Mouse (Mus musculus) urinary bladder, adult 18-20 months (tissue): ENCODE measurements around the gene Kdm1b.
A peak's percentile ranks its signal among the peaks of the same experiment; 100 is the strongest.

ENCODE experiments used
- DNase-seq, 2 experiments: peaks; one replicate each; pipeline ENCODE4 v3.0.0; 2022; ENCODE audit warnings: low spot score in 2 of 2, mixed read lengths in 2 of 2

The Kdm1b gene

DNA sequence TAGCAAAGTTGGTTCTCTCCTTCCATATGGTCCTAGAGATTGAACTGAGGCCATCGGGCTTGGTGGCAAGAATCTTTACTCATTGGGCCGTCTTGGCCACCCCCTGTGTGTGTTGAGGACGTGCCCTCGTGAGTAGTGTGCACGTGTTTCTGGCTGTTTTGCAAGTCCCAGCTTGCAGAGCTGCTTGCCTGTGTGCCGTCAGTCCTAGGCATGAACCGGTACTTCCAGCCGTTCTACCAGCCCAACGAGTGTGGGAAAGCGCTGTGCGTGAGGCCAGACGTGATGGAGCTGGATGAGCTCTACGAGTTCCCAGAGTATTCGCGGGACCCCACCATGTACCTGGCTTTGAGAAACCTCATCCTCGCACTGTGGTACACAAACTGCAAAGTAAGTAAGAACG, 19.5 kb downstream of the Kdm1b start:
- peak; percentile 38 to 72 for DNase-seq

DNA sequence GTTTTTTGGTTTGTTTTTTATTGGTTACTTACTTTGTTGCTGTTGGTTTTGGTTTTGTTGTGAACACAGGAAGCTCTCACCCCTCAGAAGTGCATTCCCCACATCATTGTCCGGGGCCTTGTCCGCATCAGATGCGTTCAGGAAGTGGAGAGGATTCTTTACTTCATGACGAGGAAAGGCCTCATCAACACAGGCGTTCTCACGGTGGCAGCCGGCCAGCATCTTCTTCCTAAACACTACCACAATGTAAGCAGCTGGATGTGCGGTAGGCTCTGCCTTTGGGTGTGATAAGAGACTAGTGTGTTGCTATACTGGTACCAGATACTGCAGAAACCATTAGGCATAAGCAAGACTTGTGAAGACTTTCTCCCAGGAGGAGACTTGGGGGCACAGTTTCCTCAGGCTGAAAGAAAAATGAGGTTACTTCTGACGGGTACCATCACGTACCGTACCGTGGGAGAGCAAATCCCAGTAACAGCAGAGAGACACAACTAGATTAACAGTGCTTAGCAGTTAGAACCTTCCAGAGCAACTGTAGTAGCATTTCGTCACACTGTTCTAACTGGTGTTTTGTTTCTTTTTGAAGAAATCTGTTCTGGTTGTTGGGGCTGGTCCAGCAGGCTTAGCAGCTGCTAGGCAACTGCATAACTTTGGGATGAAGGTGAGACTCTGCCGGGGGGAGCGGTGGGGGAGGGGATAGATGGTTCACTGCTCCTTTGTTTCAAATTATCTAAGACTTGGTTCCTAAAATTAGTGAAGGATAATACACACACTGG, 20.9 kb downstream of the Kdm1b start:
- DNase-seq: no peak

DNA sequence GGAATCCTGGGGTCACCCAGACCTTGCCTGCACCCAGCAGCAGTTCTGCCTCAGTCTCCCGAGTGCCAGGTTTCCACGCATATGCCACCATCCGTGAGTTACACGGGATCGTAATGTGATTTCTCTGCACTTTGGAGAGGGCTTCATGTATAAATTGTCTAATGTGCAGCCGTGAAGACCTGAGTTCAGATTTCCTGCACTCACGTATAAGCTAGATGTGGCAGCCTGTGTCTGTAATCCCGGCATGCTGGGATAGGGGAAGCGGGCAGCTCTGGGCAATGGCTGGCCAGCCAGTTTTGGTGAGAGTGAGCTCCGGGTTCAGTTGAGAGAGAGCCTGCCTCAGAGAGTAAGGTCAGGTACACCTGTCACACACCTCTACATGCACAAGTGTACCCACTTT, 23.2 kb downstream of the Kdm1b start:
- no peak for DNase-seq

DNA sequence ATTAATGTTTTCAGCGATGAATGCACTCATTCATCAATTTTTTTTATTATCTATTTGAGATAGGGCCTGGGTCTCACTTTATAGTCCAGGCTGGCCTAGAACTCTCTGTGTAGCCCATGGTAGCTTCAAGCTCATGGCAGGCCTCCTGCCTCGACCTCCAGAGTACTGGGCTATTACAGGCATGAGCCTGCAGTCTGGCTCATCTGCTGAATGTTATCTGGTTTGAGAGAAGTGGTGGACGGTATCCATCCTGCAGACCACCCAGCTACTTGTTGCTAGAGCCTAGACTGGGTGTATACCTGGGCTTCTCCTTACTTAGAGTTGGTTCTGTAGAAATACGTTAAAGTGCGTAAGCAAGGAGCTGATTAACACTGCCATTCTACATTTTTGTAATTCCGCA, 23.7 kb downstream of the Kdm1b start:
- DNase-seq: no peak

DNA sequence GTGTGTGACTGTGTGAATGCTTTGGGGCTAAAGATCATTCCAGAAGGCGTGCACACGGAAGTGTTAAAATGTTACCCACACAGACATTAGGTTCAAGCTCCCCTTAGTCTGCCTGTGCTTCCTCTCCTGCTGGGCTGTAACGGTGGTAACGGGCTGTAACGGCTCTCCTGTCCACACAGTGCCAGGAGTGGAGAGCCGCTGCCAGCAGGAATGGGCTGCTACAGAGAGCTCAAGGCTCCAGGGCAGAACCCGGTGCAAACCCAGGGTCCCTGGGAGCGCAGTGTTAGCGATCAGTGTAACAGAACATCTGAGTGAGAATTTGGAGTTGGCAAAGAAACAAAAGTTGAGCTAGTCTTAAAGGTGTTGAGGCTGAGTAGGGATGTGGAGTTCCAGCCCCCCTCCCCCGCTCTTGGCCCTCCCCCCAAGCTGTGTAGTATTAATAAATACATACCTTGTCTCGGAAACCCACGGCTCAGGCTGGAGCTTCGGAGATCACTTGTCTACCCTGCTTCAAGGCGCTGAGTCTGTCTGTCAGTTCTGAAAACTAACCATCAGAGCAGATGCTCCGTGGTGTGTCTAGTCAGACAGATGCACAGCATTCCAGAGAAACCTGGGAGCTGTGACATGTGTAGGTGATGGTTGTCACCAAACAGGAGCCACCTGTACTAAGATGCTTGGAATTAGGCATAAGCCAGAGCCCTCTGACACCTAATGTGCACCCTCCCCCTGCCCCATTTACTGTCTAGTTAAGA, 27.2 kb downstream of the Kdm1b start:
- no peak for DNase-seq

DNA sequence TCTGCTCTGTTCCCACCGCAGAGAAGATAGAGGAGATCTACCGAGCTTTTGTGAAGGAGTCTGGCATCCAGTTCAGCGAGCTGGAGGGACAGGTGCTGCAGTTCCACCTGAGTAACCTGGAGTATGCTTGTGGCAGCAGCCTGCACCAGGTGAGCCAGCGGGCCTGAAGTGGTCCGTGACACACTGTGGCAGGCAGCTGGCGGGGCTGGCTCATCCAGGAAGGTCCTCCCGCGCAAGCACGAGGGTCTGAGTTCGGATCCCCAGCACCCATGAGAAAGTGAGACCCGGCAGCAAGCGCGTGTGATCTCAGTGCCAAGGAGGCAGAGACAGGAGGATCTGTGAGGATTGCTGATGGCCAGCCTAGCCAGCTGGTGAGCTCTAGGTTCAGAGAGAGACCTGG, 28.6 kb downstream of the Kdm1b start:
- DNase-seq: no peak

DNA sequence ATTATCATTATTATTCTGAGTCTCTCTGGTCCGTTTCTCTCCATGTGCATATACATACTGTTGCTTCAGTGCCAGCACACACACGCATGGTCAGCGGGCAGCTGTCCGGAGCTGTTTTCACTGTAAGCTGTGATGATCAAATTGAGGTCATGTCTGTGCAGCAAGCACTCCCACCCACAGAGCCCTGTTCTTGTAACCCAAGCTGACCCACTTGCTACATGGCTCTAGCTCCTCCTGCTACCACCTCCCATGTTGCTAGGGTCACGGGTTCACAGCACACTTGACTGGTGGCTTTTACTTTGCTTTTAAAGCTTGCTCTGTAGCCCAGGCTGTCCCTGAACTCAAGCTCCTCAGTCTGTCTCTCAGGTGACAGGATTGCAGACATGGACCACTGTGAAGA, 29.2 kb downstream of the Kdm1b start:
- DNase-seq: no peak

DNA sequence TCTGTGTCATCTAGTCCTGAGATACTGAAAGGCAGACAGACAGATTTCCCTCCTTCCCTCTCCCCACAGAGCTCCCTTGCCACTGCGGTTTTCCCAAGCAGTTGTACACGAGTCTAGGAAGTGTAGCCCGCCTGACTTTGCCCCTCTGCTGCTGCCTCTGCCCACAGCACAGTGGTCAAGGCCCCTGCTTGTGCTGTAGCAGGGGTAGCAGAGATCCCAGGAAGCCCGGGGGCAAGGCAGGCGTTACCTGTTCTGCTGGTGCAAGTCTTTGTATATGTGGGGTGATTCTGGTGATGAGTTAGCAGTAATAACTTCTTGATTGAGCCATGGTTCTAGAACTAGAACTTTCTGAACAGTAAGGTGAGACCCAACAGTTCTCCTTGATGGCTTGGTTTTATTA, 32.9 kb downstream of the Kdm1b start:
- no peak for DNase-seq

DNA sequence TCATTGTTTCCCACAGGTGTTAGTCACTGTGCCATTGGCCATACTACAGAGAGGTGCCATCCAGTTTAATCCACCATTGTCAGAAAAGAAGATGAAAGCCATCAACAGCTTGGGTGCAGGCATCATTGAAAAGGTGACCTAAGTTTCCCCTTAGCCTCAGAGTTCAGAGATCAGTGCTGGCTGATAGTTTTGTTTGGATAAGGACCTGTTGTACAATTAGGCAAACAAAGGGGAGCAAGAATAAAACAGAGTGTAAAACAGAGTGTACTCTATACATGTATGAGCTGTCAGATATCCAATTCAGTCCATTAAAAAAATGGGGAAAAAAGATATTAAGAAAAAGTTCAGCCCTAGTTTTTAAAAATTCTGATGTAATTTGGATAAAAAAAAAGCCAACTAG, 34.1 kb downstream of the Kdm1b start:
- DNase-seq: no peak

DNA sequence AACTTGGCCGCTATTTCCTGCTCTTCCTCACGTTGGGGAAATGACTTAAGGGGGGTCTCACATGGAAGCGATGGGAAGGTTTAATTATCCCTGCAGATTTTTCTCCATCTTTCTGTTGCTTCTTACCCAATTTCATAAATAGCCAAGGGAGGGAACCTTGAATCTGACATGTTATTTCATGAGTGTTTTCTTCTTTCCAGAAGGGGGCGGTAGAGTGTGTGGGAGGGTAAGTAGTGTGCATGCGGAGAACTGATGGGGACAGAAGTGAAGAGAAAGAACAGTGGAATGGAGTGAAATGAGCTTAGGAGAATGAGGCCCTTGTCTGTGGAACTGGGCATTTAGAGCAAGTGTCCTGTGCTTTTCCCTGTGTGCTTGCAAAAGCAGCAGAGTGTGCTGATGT, 35.5 kb downstream of the Kdm1b start:
- DNase-seq: no peak

DNA sequence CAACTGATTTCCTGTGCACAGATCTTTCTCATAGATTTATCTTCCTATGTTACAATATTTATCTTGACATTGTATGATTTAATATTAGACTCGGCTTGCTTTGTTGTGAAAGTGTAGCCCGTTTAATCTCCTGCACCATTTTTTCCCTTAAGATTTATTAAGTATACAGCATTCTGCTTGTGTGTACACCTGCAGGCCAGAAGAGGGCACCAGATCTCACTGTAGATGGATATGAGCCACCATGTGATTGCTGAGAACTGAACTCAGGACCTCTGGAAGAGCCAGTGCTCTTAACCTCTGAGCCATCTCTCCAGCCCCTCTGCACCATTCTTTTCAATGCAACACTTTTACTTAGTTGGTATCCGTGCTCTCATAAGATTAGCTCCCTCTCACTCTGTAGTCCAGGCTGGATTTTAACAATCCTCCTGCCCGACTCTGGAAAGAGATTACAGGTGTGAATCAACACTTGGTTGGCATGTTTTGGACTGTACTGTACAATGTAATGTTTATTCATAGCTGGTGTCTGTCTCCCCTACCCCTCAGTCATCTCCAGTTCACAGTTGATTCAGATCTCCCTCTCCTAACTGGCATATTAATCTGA, 37.7 kb downstream of the Kdm1b start:
- no peak for DNase-seq

DNA sequence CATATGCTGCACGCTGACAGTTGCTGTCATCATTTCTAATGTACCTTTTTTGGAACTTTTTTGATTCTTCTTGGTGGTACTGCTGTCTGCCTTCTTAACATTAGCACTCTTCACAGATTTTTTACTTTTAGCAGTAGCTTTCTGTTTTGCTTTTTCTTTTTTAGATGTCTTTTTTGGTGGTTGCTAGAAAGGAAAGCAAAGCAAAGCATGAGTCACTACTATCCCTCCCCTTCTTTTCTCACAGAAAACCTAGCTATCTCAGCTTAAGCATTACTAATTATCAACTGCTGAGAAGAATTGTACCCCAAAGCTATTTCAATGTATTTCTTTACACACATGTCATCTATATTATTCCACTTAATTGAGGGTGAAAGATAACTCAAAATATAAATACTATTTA, 45.1 kb downstream of the Kdm1b start:
- no peak for DNase-seq

DNA sequence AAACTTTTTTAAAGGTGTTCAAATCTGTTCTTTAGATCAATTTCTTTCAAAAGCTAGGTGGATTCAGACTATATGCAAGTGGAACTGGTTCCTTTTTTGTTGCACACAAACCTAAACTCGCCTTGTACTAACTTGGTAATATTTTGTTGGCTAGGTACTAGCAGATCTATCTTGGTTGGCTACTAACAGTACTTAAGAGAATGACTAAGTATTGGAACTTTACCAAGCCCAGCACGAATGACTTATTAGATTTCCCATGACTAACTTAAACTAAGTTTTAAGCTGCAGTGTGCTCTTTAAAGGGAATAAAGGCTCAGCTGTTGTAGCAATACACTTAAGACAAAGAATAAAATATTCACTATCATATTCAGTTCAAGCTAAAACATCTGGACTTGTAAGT, 46.0 kb downstream of the Kdm1b start:
- DNase-seq: no peak

DNA sequence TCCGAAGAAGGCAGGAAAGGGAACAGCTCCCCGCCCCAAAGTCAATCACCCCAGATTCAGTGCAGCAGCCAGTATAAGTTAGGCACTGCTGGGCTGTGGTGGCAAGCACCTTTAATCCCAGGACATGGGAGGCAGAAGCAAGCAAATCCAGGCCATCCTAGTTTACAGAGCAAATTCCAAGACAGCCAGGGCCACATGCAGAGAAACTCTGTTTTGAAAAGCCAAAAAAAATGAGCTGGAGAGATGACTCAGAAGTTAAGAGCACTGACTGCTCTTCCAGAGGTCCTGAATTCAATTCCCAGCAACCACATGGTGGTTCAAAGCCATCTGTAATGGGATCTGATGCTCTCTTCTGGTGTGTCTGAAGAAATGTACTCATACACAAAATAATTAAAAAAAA, 50.5 kb downstream of the Kdm1b start:
- DNase-seq: no peak

DNA sequence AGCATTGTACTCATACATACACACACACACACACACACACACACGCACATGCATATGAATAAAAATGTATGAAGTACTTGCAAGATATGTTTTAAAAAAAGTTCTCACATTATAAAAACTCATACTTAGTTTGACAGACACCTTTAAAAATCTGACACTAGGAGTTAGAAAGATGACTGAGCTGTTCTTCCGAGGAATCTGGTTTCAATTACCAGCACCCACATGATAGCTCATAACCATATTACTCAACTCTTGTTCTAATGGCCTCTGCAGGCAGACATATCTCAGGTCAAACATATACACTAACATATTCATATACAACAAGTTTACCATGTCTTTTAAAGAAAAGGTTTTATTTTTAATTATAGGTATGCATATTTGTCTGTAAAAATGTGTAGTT, 53.3 kb downstream of the Kdm1b start:
- DNase-seq: no peak

DNA sequence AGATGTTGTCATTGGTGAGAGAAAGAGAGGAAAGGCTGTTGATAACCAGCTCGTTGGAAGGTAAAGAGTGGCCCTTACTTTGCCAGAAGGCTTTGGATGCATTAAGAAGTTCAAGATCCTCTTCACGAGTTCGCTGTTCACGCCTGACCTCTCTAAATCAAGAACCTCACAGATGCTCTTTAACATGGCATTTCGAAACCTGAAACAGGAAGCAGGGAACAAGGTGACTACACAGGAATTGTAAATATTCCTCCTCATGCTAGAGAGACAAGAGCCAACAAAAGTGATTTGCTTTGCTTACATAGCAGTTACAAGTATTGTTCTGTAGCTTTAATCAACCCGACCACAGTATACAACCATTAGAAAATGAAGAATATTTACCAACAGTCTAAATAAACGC, 56.0 kb downstream of the Kdm1b start:
- no peak for DNase-seq

DNA sequence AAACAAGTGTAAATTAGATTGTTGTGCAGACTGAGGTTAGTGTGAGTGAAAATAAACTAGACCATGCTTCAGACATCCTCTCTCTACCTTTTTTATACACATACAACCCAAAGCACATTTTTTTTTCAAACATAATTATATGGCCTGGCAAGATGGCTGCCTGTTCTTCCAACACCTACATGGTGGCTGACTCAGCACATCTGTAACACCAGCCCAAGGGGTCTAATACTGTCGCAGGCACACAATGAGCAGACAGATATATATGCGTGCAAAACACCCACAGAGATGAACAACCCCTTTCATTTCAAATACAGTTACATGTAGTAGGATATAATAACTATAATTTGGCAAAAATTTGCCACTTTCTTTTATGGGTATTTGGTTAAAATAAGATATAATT, 57.3 kb downstream of the Kdm1b start:
- DNase-seq: no peak

DNA sequence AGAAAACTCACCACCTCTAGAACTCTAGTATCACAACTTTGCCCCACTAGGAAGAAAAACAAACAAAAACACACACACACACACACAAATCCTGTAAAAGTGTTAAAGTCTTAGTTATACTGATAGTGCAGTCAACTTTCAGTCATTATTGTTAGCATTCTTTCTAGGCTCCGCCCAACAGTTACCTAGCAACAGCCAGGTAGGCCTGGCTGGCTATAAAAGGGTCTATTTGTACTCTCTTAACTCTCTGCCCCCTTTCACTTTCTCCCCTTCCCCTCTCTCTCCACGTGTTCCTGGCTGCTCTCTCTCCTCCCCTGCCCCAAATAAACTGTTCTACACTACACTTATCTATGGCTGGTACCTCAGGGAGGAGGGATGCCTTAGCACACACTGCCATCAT, 60.8 kb downstream of the Kdm1b start:
- DNase-seq: no peak

DNA sequence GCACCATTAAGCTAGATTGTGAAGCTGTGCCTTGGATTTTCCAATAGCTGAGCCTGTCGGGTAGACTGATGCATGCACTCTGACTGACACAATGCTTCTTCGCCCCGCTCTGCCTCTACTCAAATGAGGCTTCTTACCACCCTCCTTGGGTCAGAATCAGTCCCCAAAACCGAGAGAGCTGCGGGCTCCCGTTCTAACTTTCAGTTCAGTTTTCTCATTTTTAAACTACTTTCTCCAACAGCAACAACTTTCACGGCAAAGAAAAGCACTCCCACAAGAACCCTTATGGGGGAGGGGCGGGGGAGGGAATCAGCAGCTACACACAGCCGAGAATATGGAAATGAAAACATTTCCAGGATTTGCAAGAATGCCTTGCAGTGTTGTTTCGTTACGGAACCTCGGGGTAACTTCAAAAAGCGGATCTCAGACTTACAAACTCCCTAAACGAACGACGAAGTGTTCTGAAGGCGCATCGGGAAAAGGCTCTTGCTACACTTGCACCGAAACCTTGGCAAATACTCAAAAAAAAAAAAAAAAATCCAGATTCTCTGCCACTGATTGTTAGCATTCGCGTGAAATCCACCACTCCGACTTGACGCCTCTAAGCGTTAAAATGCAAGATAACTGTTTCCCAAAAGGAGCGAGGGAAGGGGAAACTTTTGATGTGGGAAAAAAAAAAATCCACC, 61.7 kb downstream of the Kdm1b start:
- DNase-seq: no peak

DNA sequence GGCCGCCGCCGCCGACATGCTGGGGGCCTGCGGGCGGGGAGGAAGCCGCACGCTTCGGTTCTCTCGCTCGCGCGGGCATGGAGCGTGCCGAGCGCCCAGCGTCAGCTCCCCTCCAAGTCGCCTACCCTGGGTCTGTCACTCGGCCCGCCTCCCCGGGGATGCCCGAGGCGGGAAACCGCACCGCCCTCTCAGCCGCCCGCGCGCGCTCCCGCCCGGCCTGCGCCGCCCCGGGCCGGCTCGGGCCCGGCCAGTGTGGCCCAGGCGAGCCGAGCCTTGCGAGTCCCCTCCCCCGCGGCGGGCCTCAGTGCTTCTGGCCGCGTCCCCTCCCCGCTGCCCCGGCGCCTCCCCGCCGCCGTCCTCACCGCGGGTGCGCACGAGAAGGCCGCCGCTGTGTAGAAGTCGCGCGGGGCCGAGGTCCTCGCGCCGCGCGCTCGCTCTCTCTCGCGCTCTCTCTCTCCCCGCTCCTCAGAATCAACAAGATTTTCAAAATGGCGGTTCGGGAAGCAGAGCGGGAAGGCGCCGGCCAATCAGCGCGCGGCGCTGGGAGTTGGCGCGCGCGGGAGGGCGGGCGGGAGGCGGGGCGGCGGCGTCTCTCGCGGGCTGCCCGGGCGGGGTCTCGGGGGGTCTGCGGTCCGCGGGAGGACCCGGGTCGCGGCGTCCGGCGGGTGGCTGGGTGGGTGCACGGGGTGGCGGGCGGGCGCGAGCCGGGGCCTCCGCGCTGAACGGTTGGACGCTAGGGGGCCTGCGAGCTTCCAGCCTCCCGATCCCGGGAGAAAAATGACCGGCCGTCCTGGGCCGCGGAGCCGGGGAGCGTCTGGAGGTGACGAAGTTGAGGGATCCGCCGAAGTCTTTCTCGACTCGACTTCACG, 62.6 kb downstream of the Kdm1b start, which contains the start of gene Dek:
Gene Dek (minus strand): TSS at position 491 of the 869 bp plus-strand sequence.
- peak; percentile 77 to 85 for DNase-seq

DNA sequence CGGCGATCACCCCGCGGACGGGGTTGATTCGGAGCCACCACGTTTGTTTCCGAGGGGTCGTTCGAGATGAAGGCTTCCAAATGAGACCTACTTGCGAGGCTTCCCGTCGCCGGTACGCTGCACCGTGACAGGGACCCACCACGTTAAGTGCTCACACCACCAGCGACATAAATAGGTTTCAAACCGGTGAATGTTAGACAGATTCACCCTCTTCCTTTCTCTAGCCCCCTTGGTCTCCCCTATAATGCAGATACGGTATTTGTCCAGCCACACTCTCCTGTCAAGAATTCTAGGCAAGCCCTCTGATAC, 63.2 kb downstream of the Kdm1b start:
- no peak for DNase-seq

DNA sequence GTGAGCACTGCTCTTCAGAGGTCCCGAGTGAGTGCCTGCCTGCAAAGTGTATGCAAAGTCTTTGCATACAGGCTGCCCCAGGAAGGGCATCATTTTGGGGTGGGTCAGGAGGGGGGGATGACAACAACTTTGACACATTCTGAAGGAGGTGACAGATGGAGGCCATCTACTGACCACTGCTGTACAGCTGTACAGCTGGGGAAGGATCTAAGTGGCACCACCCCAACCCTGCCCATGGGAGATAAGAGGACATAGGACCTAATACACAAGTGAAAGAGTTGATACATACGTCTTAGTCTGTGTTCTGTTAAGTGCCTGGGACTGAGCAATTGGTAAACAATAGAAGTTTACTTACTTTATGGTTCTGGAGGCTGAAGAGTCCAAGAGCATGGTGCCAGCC, 65.9 kb downstream of the Kdm1b start:
- no peak for DNase-seq
